Mouse (Mus musculus) spleen, adult 2 months (tissue): ENCODE data around the gene Hivep1.

Experiments
- CTCF ChIP-seq: fragments of 200-500 bp; IDR thresholded peaks from 2 replicates; pipeline ENCODE4 v1.5.1; 2011; ENCODE audit warnings: mild to moderate bottlenecking, inconsistent platforms; ENCODE audit not compliant: insufficient read depth, insufficient read length, insufficient replicate concordance; ENCODE audit errors: extremely low read depth
- POLR2A ChIP-seq: fragments of 200-500 bp; IDR thresholded peaks from 2 replicates; pipeline ENCODE4 v1.6.1; 2011; ENCODE audit warnings: low read depth, low read length, inconsistent platforms

- no peak for TF ChIP-seq POLR2A
- TF ChIP-seq CTCF: no peak
Observed at GRCm38 (mm10) chr13:42015484-42016045, 36.3 kb upstream of the Hivep1 start.
